Comparison of ENCODE assay signal across 12 mouse cellular contexts in the genomic region with DNA sequence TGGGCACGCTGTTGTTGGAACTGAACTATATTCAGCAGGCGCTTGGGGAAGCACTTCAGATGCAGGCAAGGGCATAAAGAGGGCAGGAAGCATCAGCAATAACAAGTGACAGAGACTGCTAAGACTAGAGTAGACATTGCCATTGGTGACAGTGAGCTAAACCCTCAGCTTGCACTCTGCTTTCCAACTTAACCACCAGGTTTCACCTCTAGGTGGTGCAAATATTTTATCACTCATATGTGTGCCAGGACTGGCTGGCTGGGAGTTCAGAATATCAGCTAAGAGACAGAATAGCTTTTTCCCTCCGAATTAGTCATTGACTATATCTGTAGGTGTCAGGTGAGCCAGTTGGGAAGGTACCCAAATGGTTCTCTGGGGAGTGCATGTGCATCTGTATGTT. TPM values are rescaled to one million over a fixed set of nuclear protein-coding genes. Genes with fewer than 3 reads are reported as not detected.
DNase-seq lines count a peak whose midpoint lies in the region; ATAC-seq and TF ChIP-seq lines count a peak whose summit lies in the region.
"Had no signal": no experiment of that assay in that cellular context is flagged by ENCODE, and none has a peak within 500 bp of the region (broad histone marks: within the 10 kb centered on the region; RNA-seq: fewer than 3 reads in every experiment).

No protein-coding gene starts in this region.

- no peak for TF ChIP-seq POLR2A in cortical plate, adult 2 months (IDR thresholded peaks at IDR 0.05; ENCODE audit: extremely low read depth, insufficient read depth, low read length)

- H3K4me1 ChIP-seq in kidney, postnatal 0 days (replicated peaks; ENCODE audit: insufficient read depth, low read length) = no peaks in the 10 kb centered on the region
- peaks cover 3% of the 10 kb centered on the region for H3K4me1 ChIP-seq in cortical plate, adult 2 months (ENCODE audit: control insufficient read depth, insufficient read depth, low read length)

- no peaks in the 10 kb centered on the region for H3K27me3 ChIP-seq in kidney, postnatal 0 days (ENCODE audit: insufficient read depth, low read length)

- no peak overlapping the region for H3K4me3 ChIP-seq in kidney, postnatal 0 days (replicated peaks; ENCODE audit: low read depth, low read length)
- no peak overlapping the region for H3K4me3 ChIP-seq in cortical plate, adult 2 months (ENCODE audit: insufficient read depth, low read length)

- peaks cover 11% of the 10 kb centered on the region; the same call in 1 of the 2 replicates for H3K36me3 ChIP-seq in kidney, postnatal 0 days (ENCODE audit: insufficient read depth, low read length)

- 91% methylated on average over 3 of the region's 3 CpGs for WGBS in kidney, postnatal 0 days

- ATAC-seq in kidney, postnatal 0 days (replicated peaks; ENCODE audit: low FRiP score, low read depth) = no peak
- ATAC-seq in granulocyte monocyte progenitor cell, adult 5-6 weeks (replicated peaks; ENCODE audit: poor library complexity, severe bottlenecking) = no peak
- no peak for ATAC-seq in erythroid progenitor cell, adult 5-6 weeks (replicated peaks; ENCODE audit: low FRiP score, poor library complexity, severe bottlenecking)

- no peak overlapping the region for H3K27ac ChIP-seq in kidney, postnatal 0 days
- H3K27ac ChIP-seq in cortical plate, adult 2 months (ENCODE audit: insufficient read depth, low read length) = no peak overlapping the region
- H3K27ac ChIP-seq: macrophage had no signal

- peak; percentile 53; the same call in 1 of the 2 replicates for TF ChIP-seq CTCF in kidney, postnatal 0 days (IDR thresholded peaks at IDR 0.05; ENCODE audit: low read depth)
- peak; percentile 37; the same call in 1 of the 2 replicates for TF ChIP-seq CTCF in cortical plate, adult 2 months (IDR thresholded peaks at IDR 0.05; ENCODE audit: extremely low read depth, insufficient read depth, low read length)

- no peak overlapping the region for H3K4me2 ChIP-seq in kidney, postnatal 0 days (ENCODE audit: low read length)

- H3K9ac ChIP-seq in kidney, postnatal 0 days (ENCODE audit: low read depth, low read length) = no peak overlapping the region

- peak; percentile 17 for DNase-seq in embryo, embryonic 10.5 days (ENCODE audit: low spot score)
- no peak for DNase-seq in embryo, embryonic 9.5 days (ENCODE audit: extremely low spot score)
- no peak for DNase-seq in kidney, postnatal 0 days (ENCODE audit: low spot score)
- no peak for DNase-seq in kidney, postnatal 4 days
- DNase-seq in A20 (ENCODE audit: low read depth, low spot score) = peak; percentile 18
- DNase-seq: adrenal gland, postnatal 14 days; gastrocnemius, postnatal 36 days; kidney, adult 11 months had no signal

- no peaks in the 10 kb centered on the region for H3K9me3 ChIP-seq in kidney, postnatal 0 days (replicated peaks; ENCODE audit: low read length)

RNA-seq across cellular contexts. Expression of gene Clec16a, which starts 41.4 kb away (rescaled TPM):
- polyA plus RNA-seq in kidney, postnatal 0 days (2015; fragmentation: Nextera tagmentation; extraction: Ambion mirVana) = 32.5 and 35.0 TPM in 2 replicates
- 46.2 and 49.3 TPM in 2 replicates for polyA plus RNA-seq in cortical plate, adult 2 months (2012; rRNA removed)
- total RNA-seq in granulocyte monocyte progenitor cell, adult 5-6 weeks (2014; fragmentation: Nextera tagmentation) = 14.3 and 17.9 TPM in 2 replicates
- total RNA-seq in granulocyte monocyte progenitor cell, adult 5-6 weeks (2017) = 15.2 and 19.6 TPM in 2 replicates
- total RNA-seq in erythroid progenitor cell, adult 5-6 weeks (2015; ENCODE audit: low replicate concordance) = 6.7 and 8.6 TPM in 2 replicates
- 4.0 and 5.4 TPM in 2 replicates for total RNA-seq in erythroid progenitor cell, adult 5-6 weeks (2017; ENCODE audit: low replicate concordance)

RNA-seq across cellular contexts. Expression of gene Dexi, which starts 43.7 kb away (rescaled TPM):
- 17.3 and 21.7 TPM in 2 replicates for polyA plus RNA-seq in kidney, postnatal 0 days (2015; fragmentation: Nextera tagmentation; extraction: Ambion mirVana)
- polyA plus RNA-seq in cortical plate, adult 2 months (2012; rRNA removed) = 84.5 and 85.3 TPM in 2 replicates
- 4.9 and 7.5 TPM in 2 replicates for total RNA-seq in granulocyte monocyte progenitor cell, adult 5-6 weeks (2014; fragmentation: Nextera tagmentation)
- 3.1 and 7.5 TPM in 2 replicates for total RNA-seq in granulocyte monocyte progenitor cell, adult 5-6 weeks (2017)
- 2.2 and 5.4 TPM in 2 replicates for total RNA-seq in erythroid progenitor cell, adult 5-6 weeks (2015; ENCODE audit: low replicate concordance)
- total RNA-seq in erythroid progenitor cell, adult 5-6 weeks (2017; ENCODE audit: low replicate concordance) = 1.8 TPM in 1 of 2 replicates, not detected in the other

Comparison
In these comparisons a context has a peak if more than half of its experiments do, and no peak if none do; other contexts are left out.
1. DNase-seq: peak in embryo, embryonic 10.5 days (single experiment) and A20 (single experiment); none in embryo, embryonic 9.5 days (single experiment), kidney, postnatal 0 days (single experiment) and kidney, postnatal 4 days (0 of 2).